Mouse (Mus musculus): ENCODE measurements around the gene Stard3.

GRCm38 (mm10) chr11:98318421-98319116 lies 39.6 kb upstream of the Stard3 start:
- TF ChIP-seq JUN (IDR thresholded peaks at IDR 0.05; ENCODE audit: insufficient read depth, low read depth, low read length) (no peak), CTCF (conservative IDR thresholded peaks at IDR 0.05 in 1 of 2, IDR thresholded peaks at IDR 0.05 in 1 of 2; ENCODE audit: low read depth in 2 of 2, low read length in 2 of 2) (no peak), NELFE (IDR thresholded peaks at IDR 0.05; ENCODE audit: low read depth, low read length) (no peak), NRF1 (IDR thresholded peaks at IDR 0.05; ENCODE audit: low read depth, low read length) (no peak), POLR2AphosphoS2 (IDR thresholded peaks at IDR 0.05; ENCODE audit: low read depth, low read length) (no peak)

Data from CH12.LX (cell line).